Mouse (Mus musculus) adipose tissue, adult 10 weeks (tissue): Measurements from ENCODE around the gene Rcc1l. TPM values are rescaled to one million over a fixed set of nuclear protein-coding genes. Genes with fewer than 3 reads are reported as not detected.

Experiments used
- polyA plus RNA-seq: library from polyadenylated mRNA; stranded (reverse); fragments of 350-450 nt; fragmentation: Illumina TruSeq; extraction: RNeasy Lipid Tissue Mini Kit (QIAGEN cat#74804); gene quantifications from one replicate; pipeline ENCODE4 v1.2.3, GENCODE M21; 2014; ENCODE audit warnings: low read depth, low replicate concordance

Rcc1l gene
- polyA plus RNA-seq = 20.5 TPM

DNA sequence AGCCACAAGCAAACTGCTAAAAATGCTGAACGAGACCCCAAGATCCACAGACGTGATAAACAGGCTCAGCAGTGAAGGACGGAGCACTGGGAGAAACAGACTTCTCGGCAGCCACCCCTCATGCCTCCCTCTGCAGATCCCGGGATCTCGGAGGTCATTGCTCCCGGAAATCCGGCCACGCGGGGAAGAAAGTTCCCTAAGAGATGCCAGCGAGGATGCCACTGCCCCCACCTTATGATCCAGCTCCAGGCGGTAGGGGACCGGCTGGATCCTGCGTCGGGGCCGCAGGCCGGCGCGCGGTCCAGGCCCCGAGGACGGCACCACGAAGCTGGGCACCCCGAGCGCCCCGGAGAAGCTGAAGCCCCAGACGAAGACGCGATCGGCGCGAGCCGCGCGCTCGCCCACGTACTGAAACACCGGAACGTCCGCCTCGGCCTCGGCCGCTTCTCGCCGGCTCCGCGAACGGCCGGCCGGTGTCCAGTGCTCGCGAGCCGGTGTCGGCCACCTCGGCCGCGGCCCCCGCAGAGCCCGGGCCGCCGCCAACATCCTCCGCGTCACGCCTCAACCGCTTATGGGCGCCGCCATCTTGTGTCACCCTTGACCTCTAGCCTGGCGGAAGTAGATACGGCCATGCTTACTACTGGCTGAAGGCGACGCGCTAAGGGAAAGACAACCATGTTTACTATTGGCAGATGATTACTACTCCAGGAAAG lies at the start of gene Rcc1l:
Gene Rcc1l (minus strand): TSS at position 606 of the 713 bp plus-strand sequence.

DNA sequence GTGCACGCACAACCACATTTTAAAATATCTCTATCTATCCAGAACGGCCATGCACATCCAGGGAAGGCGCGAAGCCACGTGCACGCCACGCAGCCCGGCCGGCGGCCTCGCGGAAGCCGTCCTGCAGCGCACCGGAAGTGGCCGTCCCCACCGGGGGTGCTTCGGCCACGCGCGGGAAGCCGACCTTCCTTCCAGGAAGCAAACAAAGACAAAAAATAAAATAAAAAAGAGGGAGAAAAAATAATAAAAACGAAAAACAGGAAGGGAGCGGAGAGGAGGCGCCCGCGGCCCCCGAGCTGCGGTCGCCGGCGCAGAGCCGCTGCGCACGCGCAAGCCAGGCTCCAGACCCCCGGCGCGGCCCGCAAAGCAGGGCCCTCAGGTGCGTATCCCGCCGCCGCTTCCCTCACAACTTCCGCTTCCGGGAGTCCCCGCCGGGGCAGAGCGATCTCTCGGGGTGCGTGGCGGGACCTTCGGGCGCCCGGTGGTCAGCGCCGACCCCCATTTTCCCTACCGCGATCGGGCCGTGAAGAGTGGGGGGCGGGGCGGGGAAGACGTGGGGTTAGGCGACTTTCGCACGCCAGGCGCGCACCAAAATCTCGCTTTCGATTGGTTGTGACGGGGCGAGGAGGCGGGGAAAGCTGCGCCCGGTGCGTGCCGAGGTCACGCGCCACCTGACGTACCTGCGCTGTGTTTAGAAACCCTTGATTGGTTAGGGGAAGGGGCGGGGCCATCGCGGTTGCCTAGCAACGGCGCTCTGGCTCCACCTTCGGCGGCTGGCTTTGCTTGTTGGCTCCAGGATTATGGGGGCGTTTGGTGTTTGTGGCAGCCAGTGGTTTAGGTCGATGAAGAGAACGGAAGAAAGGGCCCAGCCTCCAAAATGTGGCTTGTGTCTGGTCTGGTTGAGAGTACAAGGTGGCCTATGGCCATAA lies 7.6 kb upstream of the Rcc1l start, which contains the start of gene Gtf2ird2:
Gene Gtf2ird2 (plus strand): TSS at position 140 of the 929 bp plus-strand sequence.

DNA sequence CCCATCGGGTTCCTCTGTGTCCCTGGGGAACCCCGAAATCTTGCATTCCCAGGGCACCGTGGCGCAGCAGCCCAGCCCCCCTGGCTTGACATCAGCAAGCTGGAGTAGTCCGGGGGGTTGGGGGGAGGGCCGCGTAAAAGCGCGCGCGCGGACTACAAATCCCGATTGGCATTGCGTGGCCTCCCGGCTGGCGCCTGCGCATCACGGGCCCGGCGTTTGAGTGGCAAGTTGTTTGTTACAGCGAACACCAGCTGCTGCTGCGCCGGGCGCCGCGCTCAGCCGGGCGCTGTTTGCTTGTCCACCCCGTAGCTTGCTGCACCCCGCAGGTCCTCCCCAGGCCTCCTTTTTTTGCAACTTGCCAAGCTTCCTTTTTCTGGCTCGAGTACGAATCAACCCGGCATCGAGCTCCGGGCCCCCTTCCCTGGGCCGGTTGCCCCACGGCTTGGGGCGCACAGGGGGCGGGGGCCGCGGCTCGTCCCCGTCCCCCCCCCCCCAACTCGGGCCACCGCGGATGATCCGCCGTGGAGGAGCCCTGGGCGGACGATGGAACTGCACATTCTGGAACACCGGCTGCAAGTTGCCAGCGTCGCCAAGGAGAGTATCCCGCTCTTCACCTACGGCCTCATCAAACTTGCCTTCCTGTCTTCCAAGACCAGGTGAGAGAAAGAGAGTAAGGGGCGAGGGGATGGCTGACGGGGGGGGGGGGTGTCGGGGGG lies 76.9 kb downstream of the Rcc1l start, which contains the start of gene Castor2:
Gene Castor2 (plus strand): TSS at position 216 of the 716 bp plus-strand sequence.

Other genes starting within 250 kb of the Rcc1l start
- 9.5 TPM for gene Castor2, start 77.1 kb downstream of the Rcc1l start, polyA plus RNA-seq
- 8.4 TPM for gene Gtf2ird2, start 7.2 kb upstream of the Rcc1l start, polyA plus RNA-seq
- 13.7 TPM for gene Ncf1, start 52.9 kb upstream of the Rcc1l start, polyA plus RNA-seq
- 121 TPM for gene Gtf2i, start 138.0 kb upstream of the Rcc1l start, polyA plus RNA-seq